Mouse (Mus musculus) cerebellum, adult 9-10 months (tissue): Measurements from ENCODE around the gene Ankrd33b.

Source experiments
- DNase-seq: peaks from one replicate; pipeline ENCODE4 v3.0.0; 2022

Ankrd33b gene

GRCm38 (mm10) chr15:31367481-31368200 lies at the start of gene Ankrd33b:
TSS of gene Ankrd33b (minus strand) at chr15:31367726.
- DNase-seq: no peak

- no peak for DNase-seq
Measured at GRCm38 (mm10) chr15:31415181-31415580, 47.7 kb upstream of the Ankrd33b start.

- DNase-seq: no peak
Measured at GRCm38 (mm10) chr15:31414179-31414898, 46.8 kb upstream of the Ankrd33b start.

GRCm38 (mm10) chr15:31413662-31414061 lies 46.1 kb upstream of the Ankrd33b start:
- DNase-seq: no peak

GRCm38 (mm10) chr15:31412933-31413332 lies 45.4 kb upstream of the Ankrd33b start:
- no peak for DNase-seq

GRCm38 (mm10) chr15:31412436-31412835 lies 44.9 kb upstream of the Ankrd33b start:
- no peak for DNase-seq

GRCm38 (mm10) chr15:31407490-31407889 lies 40.0 kb upstream of the Ankrd33b start:
- DNase-seq: no peak

GRCm38 (mm10) chr15:31406881-31407280 lies 39.4 kb upstream of the Ankrd33b start:
- no peak for DNase-seq

GRCm38 (mm10) chr15:31404346-31404745 lies 36.8 kb upstream of the Ankrd33b start:
- no peak for DNase-seq

- DNase-seq: no peak
Measured at GRCm38 (mm10) chr15:31402200-31402892, 34.8 kb upstream of the Ankrd33b start.

- DNase-seq: no peak
Measured at GRCm38 (mm10) chr15:31400974-31401373, 33.4 kb upstream of the Ankrd33b start.

GRCm38 (mm10) chr15:31398769-31399168 lies 31.2 kb upstream of the Ankrd33b start:
- no peak for DNase-seq

- DNase-seq: no peak
Measured at GRCm38 (mm10) chr15:31397379-31397778, 29.9 kb upstream of the Ankrd33b start.

- DNase-seq: no peak
Measured at GRCm38 (mm10) chr15:31396755-31397154, 29.2 kb upstream of the Ankrd33b start.

GRCm38 (mm10) chr15:31395986-31396385 lies 28.5 kb upstream of the Ankrd33b start:
- no peak for DNase-seq

- no peak for DNase-seq
Measured at GRCm38 (mm10) chr15:31393402-31393801, 25.9 kb upstream of the Ankrd33b start.

- no peak for DNase-seq
Measured at GRCm38 (mm10) chr15:31392705-31393104, 25.2 kb upstream of the Ankrd33b start.

- DNase-seq: no peak
Measured at GRCm38 (mm10) chr15:31392135-31392534, 24.6 kb upstream of the Ankrd33b start.

GRCm38 (mm10) chr15:31381936-31382468 lies 14.5 kb upstream of the Ankrd33b start:
- no peak for DNase-seq

GRCm38 (mm10) chr15:31379471-31379870 lies 11.9 kb upstream of the Ankrd33b start:
- no peak for DNase-seq

GRCm38 (mm10) chr15:31375212-31375611 lies 7.7 kb upstream of the Ankrd33b start:
- no peak for DNase-seq

GRCm38 (mm10) chr15:31369125-31369612 lies 1.6 kb upstream of the Ankrd33b start:
- DNase-seq: no peak

GRCm38 (mm10) chr15:31368556-31368955 lies 1.0 kb upstream of the Ankrd33b start:
- DNase-seq: no peak
